Mouse (Mus musculus): ENCODE data around the gene Me1. TPM values are rescaled to one million over a fixed set of nuclear protein-coding genes. Genes with fewer than 3 reads are reported as not detected.

The Me1 gene
- total and polyA plus RNA-seq, 2 experiments from 2014 or later: 37.5 to 76.5 TPM

GRCm38 (mm10) chr9:86629379-86629778 lies 66.4 kb downstream of the Me1 start:
- H3K36me3 ChIP-seq (ENCODE audit: insufficient read depth, low read length): no peaks in the 10 kb centered on the region
- peaks cover 6% of the 10 kb centered on the region; the same call in 1 of the 2 replicates for H3K4me1 ChIP-seq (ENCODE audit: insufficient read depth, low read length)
- H3K9me3 ChIP-seq (ENCODE audit: low read length): no peaks in the 10 kb centered on the region
- TF ChIP-seq CTCF (IDR thresholded peaks at IDR 0.05; ENCODE audit: low read depth): no peak
- H3K4me3 ChIP-seq (ENCODE audit: low read length): no peak overlapping the region
- no peak overlapping the region for H3K9ac ChIP-seq (replicated peaks; ENCODE audit: low read length)
- ATAC-seq (no peak), DNase-seq (ENCODE audit: low spot score) (no peak)
- 69% methylated on average over 6 of the region's 6 CpGs for WGBS
- H3K4me2 ChIP-seq (ENCODE audit: low read depth, low read length): no peak overlapping the region
- H3K27me3 ChIP-seq (ENCODE audit: insufficient read depth, low read length): no peaks in the 10 kb centered on the region
- H3K27ac ChIP-seq: no peak overlapping the region

GRCm38 (mm10) chr9:86627745-86628496 lies 67.8 kb downstream of the Me1 start:
- H3K27me3 ChIP-seq (ENCODE audit: insufficient read depth, low read length): no peaks in the 10 kb centered on the region
- 0 out of 2 replicates have a peak overlapping the region, but pooled peaks have one; percentile 5 for H3K27ac ChIP-seq
- no peaks in the 10 kb centered on the region for H3K36me3 ChIP-seq (ENCODE audit: insufficient read depth, low read length)
- ATAC-seq: 0 out of 2 replicates have a peak, but pooled peaks have one; percentile 69
- TF ChIP-seq CTCF (IDR thresholded peaks at IDR 0.05; ENCODE audit: low read depth): no peak
- H3K4me3 ChIP-seq (ENCODE audit: low read length): no peak overlapping the region
- peaks cover 6% of the 10 kb centered on the region; the same call in 1 of the 2 replicates for H3K4me1 ChIP-seq (ENCODE audit: insufficient read depth, low read length)
- H3K9ac ChIP-seq (replicated peaks; ENCODE audit: low read length): no peak overlapping the region
- H3K9me3 ChIP-seq (ENCODE audit: low read length): no peaks in the 10 kb centered on the region
- H3K4me2 ChIP-seq (ENCODE audit: low read depth, low read length): no peak overlapping the region
- 56% methylated on average over 10 of the region's 10 CpGs for WGBS
- DNase-seq (ENCODE audit: low spot score): peak; percentile 57

- Histone ChIP-seq H3K27me3 (ENCODE audit: insufficient read depth, low read length) (no peaks in the 10 kb centered on the region), H3K4me1 (ENCODE audit: insufficient read depth, low read length) (peaks cover 6% of the 10 kb centered on the region; the same call in 1 of the 2 replicates), H3K36me3 (ENCODE audit: insufficient read depth, low read length) (no peaks in the 10 kb centered on the region), H3K4me3 (ENCODE audit: low read length) (no peak overlapping the region), H3K4me2 (ENCODE audit: low read depth, low read length) (no peak overlapping the region), H3K9me3 (ENCODE audit: low read length) (no peaks in the 10 kb centered on the region), H3K9ac (replicated peaks; ENCODE audit: low read length) (no peak overlapping the region), H3K27ac (no peak overlapping the region)
- no peak for DNase-seq (ENCODE audit: low spot score)
- ATAC-seq: no peak
- 54% methylated on average over 3 of the region's 3 CpGs for WGBS
- TF ChIP-seq CTCF (IDR thresholded peaks at IDR 0.05; ENCODE audit: low read depth): no peak
Observed at GRCm38 (mm10) chr9:86626906-86627305, 68.8 kb downstream of the Me1 start.

- TF ChIP-seq CTCF (IDR thresholded peaks at IDR 0.05; ENCODE audit: low read depth): no peak
- Histone ChIP-seq H3K4me1 (ENCODE audit: insufficient read depth, low read length) (peaks cover 6% of the 10 kb centered on the region; the same call in 1 of the 2 replicates), H3K27me3 (ENCODE audit: insufficient read depth, low read length) (no peaks in the 10 kb centered on the region), H3K4me2 (ENCODE audit: low read depth, low read length) (no peak overlapping the region), H3K9me3 (ENCODE audit: low read length) (no peaks in the 10 kb centered on the region), H3K9ac (replicated peaks; ENCODE audit: low read length) (no peak overlapping the region), H3K27ac (no peak overlapping the region), H3K4me3 (ENCODE audit: low read length) (no peak overlapping the region), H3K36me3 (ENCODE audit: insufficient read depth, low read length) (no peaks in the 10 kb centered on the region)
- DNase-seq (ENCODE audit: low spot score): no peak
- WGBS: 83% methylated on average over 6 of the region's 6 CpGs
- ATAC-seq: no peak
Observed at GRCm38 (mm10) chr9:86624781-86625180, 71.0 kb downstream of the Me1 start.

GRCm38 (mm10) chr9:86624039-86624438 lies 71.7 kb downstream of the Me1 start:
- WGBS: 50% methylated on average over 12 of the region's 12 CpGs
- TF ChIP-seq CTCF (IDR thresholded peaks at IDR 0.05; ENCODE audit: low read depth): no peak
- Histone ChIP-seq H3K4me2 (ENCODE audit: low read depth, low read length) (no peak overlapping the region), H3K4me3 (ENCODE audit: low read length) (no peak overlapping the region), H3K36me3 (ENCODE audit: insufficient read depth, low read length) (no peaks in the 10 kb centered on the region), H3K9ac (replicated peaks; ENCODE audit: low read length) (no peak overlapping the region), H3K27me3 (ENCODE audit: insufficient read depth, low read length) (no peaks in the 10 kb centered on the region), H3K9me3 (ENCODE audit: low read length) (no peaks in the 10 kb centered on the region), H3K4me1 (ENCODE audit: insufficient read depth, low read length) (peaks cover 6% of the 10 kb centered on the region; the same call in 1 of the 2 replicates), H3K27ac (peak overlapping the region; percentile 45; the same call in 1 of the 2 replicates)
- ATAC-seq (peak; percentile 41), DNase-seq (ENCODE audit: low spot score) (peak; percentile 68)

- Histone ChIP-seq H3K4me1 (ENCODE audit: insufficient read depth, low read length) (no peaks in the 10 kb centered on the region), H3K4me2 (ENCODE audit: low read depth, low read length) (no peak overlapping the region), H3K9me3 (ENCODE audit: low read length) (no peaks in the 10 kb centered on the region), H3K27me3 (ENCODE audit: insufficient read depth, low read length) (no peaks in the 10 kb centered on the region), H3K36me3 (ENCODE audit: insufficient read depth, low read length) (no peaks in the 10 kb centered on the region), H3K4me3 (ENCODE audit: low read length) (no peak overlapping the region), H3K9ac (replicated peaks; ENCODE audit: low read length) (no peak overlapping the region), H3K27ac (0 out of 2 replicates have a peak overlapping the region, but pooled peaks have one; percentile 48)
- TF ChIP-seq CTCF (IDR thresholded peaks at IDR 0.05; ENCODE audit: low read depth): no peak
- WGBS: 38% methylated on average over 2 of the region's 2 CpGs
- DNase-seq (ENCODE audit: low spot score): peak; percentile 69
- peak; percentile 91 for ATAC-seq
Observed at GRCm38 (mm10) chr9:86622062-86622461, 73.7 kb downstream of the Me1 start.
